Mouse (Mus musculus) Patski (cell line): ENCODE measurements around the gene Kntc1. TPM values are rescaled to one million over a fixed set of nuclear protein-coding genes. Genes with fewer than 3 reads are reported as not detected.

Experiments used
- ATAC-seq: fragments of 100-300 bp; one replicate; pipeline ENCODE4 v1.8.0; 2021
- CTCF ChIA-PET: fragments of 350-600 bp; sonication (Branson Sonifier 250); formaldehyde crosslinking; loops from one replicate; lab custom pipeline; 2022; ENCODE audit warnings: inconsistent platforms; lab: Charles Lee
- POLR2A ChIA-PET: fragments of 350-600 bp; sonication (Branson Sonifier 250); formaldehyde crosslinking; loops from one replicate; lab custom pipeline; 2022; ENCODE audit warnings: antibody characterized with exemption, inconsistent platforms; lab: Charles Lee
- DNase-seq: peaks from one replicate; pipeline ENCODE4 v3.0.0-alpha.2; 2011; ENCODE audit warnings: low read depth, low spot score
- H3K27me3 ChIP-seq: fragments of 371-371 bp; one replicate; pipeline ENCODE4 v1.5.1; 2021
- CTCF ChIP-seq: fragments of 100-300 bp; IDR thresholded peaks from one replicate; pipeline ENCODE4 v1.5.1; 2021
- in situ Hi-C: fragments of 300-500 bp; cut with MboI; formaldehyde crosslinking; loops from 3 replicates; pipeline ENCODE4 v1.11.1; 2018; ENCODE audit warnings: low pct_unique_long_range_greater_than_20kb, mixed read lengths
- polyA plus RNA-seq: library from polyadenylated mRNA; unstranded; gene quantifications from one replicate; pipeline ENCODE4 v1.2.3, GENCODE M21; 2021

Kntc1 gene
- polyA plus RNA-seq, 1 experiment from 2014 or later = 25.5 TPM

DNA sequence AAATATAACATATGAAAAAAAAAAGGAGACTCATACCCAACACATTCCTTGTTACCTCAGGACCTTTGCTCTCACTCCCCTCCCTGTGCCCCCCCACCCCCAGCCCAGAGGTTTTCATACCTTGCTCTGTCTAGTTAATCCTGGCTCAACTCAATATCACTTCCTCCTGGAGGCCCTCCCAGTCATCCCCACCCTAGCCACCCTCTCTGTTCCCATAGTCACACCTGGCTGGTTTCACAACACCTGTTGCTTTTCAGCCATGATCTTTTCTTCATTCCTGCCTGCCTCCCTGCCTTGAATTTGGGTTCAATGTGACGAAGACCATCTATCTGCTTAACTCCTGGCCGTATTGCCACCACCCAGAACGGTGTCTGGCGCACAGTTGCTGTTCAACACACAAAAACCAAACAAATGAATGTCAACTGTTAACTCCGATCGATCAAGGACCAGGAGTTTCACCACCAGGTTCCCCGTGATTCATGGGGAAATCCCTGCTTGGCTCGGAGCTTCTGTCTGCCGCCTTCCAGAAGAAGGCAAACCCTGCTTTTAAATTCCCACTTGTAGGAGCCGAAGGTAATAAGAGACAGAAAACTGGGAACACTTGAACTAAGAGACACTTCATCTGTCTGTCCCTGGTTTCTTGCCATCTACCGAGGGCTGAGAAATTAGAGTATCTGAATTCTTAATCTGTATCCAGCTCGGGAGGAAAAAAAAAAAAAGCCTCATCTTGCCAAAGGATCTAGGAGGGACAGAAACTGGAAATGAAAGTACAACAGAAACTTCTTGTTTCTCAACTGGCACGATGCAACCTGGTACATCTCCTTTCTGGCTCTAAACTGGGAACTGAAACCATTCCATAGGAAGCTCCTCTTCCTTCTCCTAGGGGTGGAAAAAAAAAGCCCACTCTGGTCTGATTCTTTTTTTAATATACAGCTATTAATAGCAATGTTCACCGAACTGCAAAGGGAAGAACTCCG lies 113.1 kb downstream of the Kntc1 start:
- DNase-seq (no peak), ATAC-seq (no peak)
- TF ChIP-seq CTCF = no peak
- no peaks in the 10 kb centered on the region for H3K27me3 ChIP-seq
- ChIA-PET POLR2A (interaction anchor here (0.7 kb wide), 1 partner anchor 30 kb away, joined by 4 read pairs; no protein-coding TSS in a partner anchor), CTCF (no interaction called here)
- in situ Hi-C loops = no loop called here

DNA sequence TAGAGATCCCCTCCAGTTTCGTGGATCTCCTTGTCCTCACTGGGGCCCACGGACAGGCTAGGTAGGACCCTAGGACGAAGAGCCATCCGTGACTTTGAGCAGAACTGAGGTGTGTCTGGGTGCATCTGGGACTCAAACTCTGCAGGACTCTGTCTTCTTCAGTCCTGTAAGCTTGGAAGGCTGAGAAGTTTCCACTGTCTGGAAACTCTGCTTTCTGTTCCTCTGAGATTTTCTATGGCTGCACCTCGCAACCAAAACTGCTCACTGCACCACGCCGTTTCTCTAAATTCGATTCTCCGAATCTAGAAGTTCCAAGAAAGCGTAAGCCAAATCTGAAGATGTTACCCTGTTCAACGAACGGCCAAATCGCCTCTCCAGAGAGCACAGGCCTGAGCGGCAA lies 114.4 kb downstream of the Kntc1 start:
- POLR2A ChIA-PET = interaction anchor here (0.6 kb wide), 1 partner anchor 58 kb away, joined by 3 read pairs; no protein-coding TSS in a partner anchor
- no peaks in the 10 kb centered on the region for H3K27me3 ChIP-seq
- ATAC-seq = no peak
- in situ Hi-C loops = no loop called here
- no peak for TF ChIP-seq CTCF
- CTCF ChIA-PET = no interaction called here
- DNase-seq = no peak

- no peak for TF ChIP-seq CTCF
- in situ Hi-C loops = no loop called here
- no peaks in the 10 kb centered on the region for H3K27me3 ChIP-seq
- POLR2A ChIA-PET = no interaction called here
- CTCF ChIA-PET = no interaction called here
- ATAC-seq (no peak), DNase-seq (peak; percentile 4)
Observed at GRCm38 (mm10) chr5:123865365-123865764, 115.8 kb downstream of the Kntc1 start, which contains the start of gene Hcar2. TSS of gene Hcar2 (minus strand) at chr5:123865499.

DNA sequence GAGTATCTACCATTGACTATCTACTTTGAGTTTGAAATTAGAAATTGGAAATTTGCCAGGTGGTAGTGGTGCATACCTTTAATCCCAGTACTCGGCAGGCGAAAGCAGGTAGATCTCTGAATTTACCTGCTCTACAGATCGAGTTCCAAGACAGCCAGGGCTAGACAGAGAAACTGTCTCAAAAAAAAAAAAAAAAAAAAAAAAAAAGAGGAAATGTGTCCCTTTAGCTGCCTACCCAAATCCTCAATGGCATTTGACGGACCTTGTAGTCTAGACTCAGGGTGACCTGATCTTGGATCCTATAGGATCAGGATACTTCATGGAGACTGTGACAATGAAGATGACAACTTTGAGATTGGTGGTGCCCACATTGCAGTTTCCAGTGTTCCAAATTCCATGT lies 116.9 kb downstream of the Kntc1 start:
- in situ Hi-C loops = no loop called here
- ATAC-seq (no peak), DNase-seq (no peak)
- H3K27me3 ChIP-seq = no peaks in the 10 kb centered on the region
- POLR2A ChIA-PET = interaction anchor here (0.7 kb wide), 1 partner anchor 26 kb away, joined by 5 read pairs; no protein-coding TSS in a partner anchor
- CTCF ChIA-PET = no interaction called here
- no peak for TF ChIP-seq CTCF

- in situ Hi-C loops = no loop called here
- CTCF ChIA-PET = interaction anchor here (1.3 kb wide), 1 partner anchor 11 kb away, joined by 6 read pairs; no protein-coding TSS in a partner anchor
- DNase-seq (no peak), ATAC-seq (no peak)
- no peaks in the 10 kb centered on the region for H3K27me3 ChIP-seq
- POLR2A ChIA-PET = no interaction called here
- TF ChIP-seq CTCF = no peak
Observed at GRCm38 (mm10) chr5:123869615-123870014, 120.1 kb downstream of the Kntc1 start.

Other genes starting within 250 kb of the Kntc1 start
- gene B3gnt4, start 239.3 kb upstream of the Kntc1 start, polyA plus RNA-seq = 0.22 TPM
- gene Diablo, start 225.5 kb upstream of the Kntc1 start, polyA plus RNA-seq = 58.4 TPM
- 0.37 TPM for gene Gm49027, start 224.2 kb upstream of the Kntc1 start, polyA plus RNA-seq
- gene Vps33a, start 176.7 kb upstream of the Kntc1 start, polyA plus RNA-seq = 30.9 TPM
- 51.3 TPM for gene Clip1, start 65.1 kb upstream of the Kntc1 start, polyA plus RNA-seq
- gene Zcchc8, start 28.6 kb upstream of the Kntc1 start, polyA plus RNA-seq = 75.4 TPM
- 138 TPM for gene Rsrc2, start 302 bp upstream of the Kntc1 start, polyA plus RNA-seq
- not detected for gene Hcar2, start 115.8 kb downstream of the Kntc1 start, polyA plus RNA-seq
- gene Hcar1, start 130.3 kb downstream of the Kntc1 start, polyA plus RNA-seq = not detected
- gene Denr, start 157.5 kb downstream of the Kntc1 start, polyA plus RNA-seq = 117 TPM
- gene Gm43518, start 177.7 kb downstream of the Kntc1 start, polyA plus RNA-seq = 0.68 TPM
- gene Ccdc62, start 181.0 kb downstream of the Kntc1 start, polyA plus RNA-seq = 6.7 TPM
- 62.0 TPM for gene Hip1r, start 223.9 kb downstream of the Kntc1 start, polyA plus RNA-seq